Mouse (Mus musculus): ENCODE measurements around the gene Rnps1.
A peak's percentile ranks its signal among the peaks of the same experiment; 100 is the strongest.
"Not testable (repeated sequence)": the region's sequence is repeated elsewhere in the genome, so short reads cannot be mapped to it uniquely, and the experiment has no call there.

Rnps1 gene

DNA sequence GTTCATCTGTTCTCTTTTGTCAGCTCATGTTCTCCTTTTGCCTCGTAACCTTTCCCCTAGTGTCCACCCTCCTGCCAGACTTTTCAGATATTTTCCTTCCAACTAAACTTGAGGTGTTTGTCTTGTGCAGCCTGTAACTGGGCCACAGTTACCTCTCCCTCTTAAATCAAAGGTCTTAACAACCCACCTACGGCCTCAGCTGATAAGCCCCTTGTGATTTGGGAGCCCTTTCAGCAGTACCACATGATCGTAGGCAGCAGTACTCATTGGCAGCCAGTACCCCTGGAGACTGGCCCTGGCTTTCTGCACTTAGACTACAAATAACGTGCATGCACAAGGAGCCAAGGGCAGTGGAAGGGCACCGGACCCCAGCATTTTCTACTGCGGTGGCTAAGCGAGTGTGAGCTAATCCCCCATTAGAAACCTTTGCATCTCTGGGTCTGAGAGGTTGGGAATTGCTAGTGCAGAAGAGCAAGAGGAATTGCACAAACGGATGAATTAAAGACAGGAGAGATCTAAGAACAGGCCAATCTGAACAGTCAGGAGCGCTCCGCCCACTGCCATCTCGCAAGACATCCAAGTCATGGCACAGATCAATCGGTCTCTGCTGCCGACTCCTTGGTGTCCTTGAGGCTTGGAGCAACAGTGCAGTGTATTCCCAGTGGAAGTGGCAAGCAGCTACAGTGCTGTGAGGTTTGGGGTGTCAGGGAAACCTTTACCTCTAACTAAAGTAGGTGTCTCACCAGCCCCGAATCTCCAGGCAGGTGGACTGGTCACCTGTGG lies 15.0 kb downstream of the Rnps1 start:
- DNase-seq (ENCODE audit: low read depth), result no peak

DNA sequence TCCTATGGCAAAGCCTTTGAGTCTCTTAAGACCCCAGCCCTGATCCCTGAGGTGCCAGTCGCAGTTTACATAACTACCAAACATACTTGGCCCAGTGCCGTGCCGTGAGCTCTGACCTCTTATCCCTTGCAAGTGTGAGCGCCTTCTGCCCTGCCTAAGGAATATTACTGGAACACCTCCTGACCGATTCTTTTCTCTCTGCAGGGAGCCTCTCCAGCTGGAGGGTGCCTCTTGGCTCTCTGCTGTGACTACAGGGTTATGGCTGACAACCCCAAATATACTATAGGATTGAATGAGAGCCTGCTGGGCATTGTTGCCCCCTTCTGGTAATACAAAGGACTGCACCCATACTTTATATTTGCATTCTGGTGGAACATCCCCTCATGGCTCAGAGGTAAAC lies 22.7 kb downstream of the Rnps1 start:
- DNase-seq (ENCODE audit: low read depth), result no peak

DNA sequence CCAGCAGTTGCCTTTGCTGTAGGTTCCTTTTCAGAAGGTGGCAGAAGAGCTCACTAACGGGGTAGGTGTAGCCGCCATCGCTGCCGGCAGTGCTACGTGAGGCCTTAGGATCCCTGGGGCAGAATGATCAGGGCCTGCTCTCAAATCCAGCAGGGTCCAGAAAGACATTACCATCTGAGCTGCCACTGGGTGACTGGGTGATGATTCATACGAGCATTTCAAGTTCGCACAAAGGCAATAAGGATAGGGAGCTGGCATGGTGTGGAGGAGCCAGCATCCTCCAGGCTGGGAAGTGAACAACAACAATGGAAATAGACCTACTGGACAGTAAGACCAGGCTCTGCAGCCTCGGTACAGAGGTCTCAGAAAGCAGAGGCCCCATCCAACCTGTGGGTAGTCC lies 26.0 kb downstream of the Rnps1 start:
- no peak for DNase-seq (ENCODE audit: low read depth)

GRCm38 (mm10) chr17:24441148-24441547 lies 26.8 kb downstream of the Rnps1 start:
- no peak for DNase-seq (ENCODE audit: low read depth)

DNA sequence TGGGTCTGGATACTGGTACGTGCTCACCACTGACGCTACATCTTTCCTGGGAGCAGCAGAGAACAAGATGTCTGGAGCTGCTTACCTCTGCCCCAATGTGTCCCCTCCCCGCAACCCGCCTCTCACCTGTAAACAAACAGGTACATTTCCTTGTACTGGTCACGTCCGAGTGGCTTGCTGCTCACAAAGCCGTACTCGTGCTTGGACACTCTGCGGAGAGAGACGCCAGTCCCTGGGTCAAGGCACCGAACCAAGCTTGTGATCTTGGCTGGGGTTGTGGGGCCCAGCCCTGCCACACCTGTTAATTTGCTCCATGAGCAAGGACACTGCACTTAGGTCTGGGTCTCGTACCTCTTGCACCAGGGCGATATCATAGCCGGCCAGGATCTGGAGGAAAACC lies 27.7 kb downstream of the Rnps1 start:
- DNase-seq (ENCODE audit: low read depth), result no peak

- DNase-seq (ENCODE audit: low read depth), result no peak
Measured at GRCm38 (mm10) chr17:24442632-24443155, 28.3 kb downstream of the Rnps1 start, which contains the start of gene Dnase1l2. Gene Dnase1l2, minus strand, starts transcription at chr17:24443105.

GRCm38 (mm10) chr17:24443409-24443808 lies 29.0 kb downstream of the Rnps1 start:
- no peak for DNase-seq (ENCODE audit: low read depth)

DNA sequence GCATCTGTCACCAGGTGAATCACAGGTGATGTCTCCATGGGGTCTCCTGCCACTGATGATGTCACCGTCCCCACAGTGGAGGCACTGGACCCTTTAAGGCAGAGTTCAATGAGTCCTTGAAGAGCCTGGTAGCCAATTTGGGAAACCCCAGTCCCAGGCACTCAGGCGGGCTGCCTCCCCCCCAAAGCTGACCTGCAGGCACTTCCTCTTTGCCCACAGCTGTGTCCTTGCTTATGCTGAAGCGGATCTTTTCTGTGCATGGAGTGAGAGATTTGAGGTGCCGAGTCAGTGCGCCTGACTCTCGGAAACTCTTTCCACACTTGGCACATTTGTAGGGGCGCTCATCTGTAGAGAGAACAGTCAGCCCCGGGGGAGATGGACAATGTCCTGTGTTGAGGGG lies 32.2 kb downstream of the Rnps1 start:
- no peak for DNase-seq (ENCODE audit: low read depth)

GRCm38 (mm10) chr17:24449507-24449906 lies 35.1 kb downstream of the Rnps1 start:
- no peak for DNase-seq (ENCODE audit: low read depth)

GRCm38 (mm10) chr17:24451220-24451619 lies 36.9 kb downstream of the Rnps1 start:
- DNase-seq (ENCODE audit: low read depth), result no peak

- DNase-seq (ENCODE audit: low read depth), result no peak
Measured at GRCm38 (mm10) chr17:24453372-24453771, 39.0 kb downstream of the Rnps1 start.

DNA sequence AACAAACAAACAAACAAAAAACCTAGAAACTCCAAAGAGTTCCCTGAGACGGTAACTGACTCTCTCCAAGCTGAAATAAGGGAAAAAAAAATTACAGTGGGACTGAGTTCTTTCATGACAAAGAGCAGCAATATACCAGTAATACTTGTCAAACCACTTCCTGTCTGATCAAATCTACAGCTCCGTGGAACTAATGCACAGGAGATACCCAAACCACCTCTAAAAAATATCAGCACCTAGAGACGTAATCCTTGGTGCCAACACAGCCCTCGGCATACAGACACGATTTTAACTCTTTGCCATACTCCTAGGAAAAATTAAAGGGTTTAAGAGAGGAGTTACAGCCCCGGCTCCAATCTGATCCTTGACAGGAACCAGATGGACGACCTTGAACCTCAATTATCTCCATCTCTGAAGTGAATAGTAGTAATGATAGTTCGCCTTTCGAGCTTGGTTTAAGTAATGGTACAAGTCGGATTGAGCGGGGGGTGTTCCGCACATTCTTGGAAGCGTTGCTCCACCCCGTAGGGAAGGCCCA lies 39.9 kb downstream of the Rnps1 start:
- no peak for DNase-seq (ENCODE audit: low read depth)

DNA sequence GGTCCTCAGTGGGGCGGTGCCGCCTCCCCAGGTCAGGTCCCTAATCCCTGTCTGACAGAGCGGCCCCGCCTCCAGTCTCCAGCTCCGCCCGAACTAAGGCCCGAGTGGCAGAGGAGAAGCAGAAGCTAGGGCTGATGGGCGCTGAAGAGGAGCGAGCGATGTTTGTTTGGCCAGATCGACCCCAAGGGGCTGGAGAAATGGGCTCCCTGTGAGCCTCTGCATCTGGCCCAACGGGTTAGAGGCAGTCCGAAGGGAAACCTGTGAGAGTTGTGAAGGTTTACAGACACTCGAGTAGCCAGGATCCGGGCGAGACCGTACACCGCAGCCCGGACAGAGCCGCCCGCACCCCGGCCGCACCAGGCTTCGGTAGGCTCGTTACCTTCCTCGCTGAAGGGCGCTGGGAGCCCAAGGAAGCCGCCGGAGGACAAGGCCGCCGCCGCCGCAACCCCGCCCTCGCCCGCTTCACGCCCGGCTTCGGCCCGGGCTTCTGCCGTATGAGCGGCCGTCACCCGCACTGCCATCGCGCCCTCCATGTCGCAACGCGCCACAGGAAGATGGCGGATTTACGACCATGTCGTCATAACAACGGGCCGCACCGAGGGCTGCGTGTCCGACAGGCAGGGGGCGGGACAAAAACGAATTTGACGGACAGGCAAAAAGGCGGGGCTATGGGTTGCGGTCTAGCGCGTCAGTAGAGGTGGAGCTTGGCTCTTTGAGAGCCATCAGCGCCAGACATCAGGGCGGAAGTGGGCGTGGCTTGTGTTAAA lies 40.6 kb downstream of the Rnps1 start:
- peak; percentile 99 for DNase-seq (ENCODE audit: low read depth)

DNA sequence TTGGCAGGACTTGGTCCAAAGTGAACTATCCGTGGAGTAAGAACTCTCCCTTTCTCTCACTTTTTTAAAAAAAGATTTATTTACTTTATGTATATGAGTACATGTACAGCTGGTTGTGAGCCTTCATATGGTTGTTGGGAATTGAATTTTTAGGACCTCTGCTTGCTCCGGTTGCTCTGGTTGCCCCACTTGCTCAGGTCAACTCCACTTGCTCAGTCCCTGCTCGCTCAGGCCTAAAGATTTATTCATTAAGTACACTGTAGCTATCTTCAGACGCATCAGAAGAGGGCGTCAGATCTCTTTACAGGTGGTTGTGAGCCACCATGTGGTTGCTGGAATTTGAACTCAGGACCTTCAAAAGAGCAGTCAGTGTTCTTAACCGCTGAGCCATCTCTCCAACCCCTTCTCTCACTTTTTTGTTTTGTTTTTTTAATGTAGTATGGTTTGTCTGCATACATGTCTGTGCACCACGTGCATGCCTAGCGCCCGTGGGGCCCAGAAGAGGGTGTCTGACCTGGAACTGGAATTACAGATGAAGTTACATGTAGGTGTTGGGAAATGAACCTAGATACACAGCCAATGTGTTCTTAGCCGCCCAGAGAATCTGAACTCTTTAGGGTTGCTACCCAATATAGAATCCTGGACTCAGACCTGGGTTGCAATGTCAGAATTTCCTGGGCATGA lies 41.3 kb downstream of the Rnps1 start:
- DNase-seq (ENCODE audit: low read depth), result not testable (repeated sequence)

DNA sequence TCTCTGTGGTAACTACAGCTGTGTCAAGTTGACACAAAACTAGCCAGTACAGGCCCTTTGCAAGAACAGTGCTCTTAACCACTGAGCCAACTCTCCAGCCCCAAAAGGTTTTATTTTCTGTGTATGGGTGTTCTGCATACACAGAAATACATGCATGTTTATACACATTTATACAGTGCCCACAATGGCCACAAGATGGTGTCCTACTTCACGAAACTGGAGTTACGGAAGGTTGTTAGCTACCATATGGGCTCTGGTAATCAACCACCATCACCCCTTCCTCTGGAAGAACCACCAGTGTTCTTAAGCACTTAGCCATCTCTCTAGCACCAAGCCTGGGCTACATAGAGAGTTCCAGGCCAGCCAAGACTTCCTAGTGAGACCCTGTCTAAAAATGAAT lies 47.2 kb downstream of the Rnps1 start:
- DNase-seq (ENCODE audit: low read depth), result no peak

DNA sequence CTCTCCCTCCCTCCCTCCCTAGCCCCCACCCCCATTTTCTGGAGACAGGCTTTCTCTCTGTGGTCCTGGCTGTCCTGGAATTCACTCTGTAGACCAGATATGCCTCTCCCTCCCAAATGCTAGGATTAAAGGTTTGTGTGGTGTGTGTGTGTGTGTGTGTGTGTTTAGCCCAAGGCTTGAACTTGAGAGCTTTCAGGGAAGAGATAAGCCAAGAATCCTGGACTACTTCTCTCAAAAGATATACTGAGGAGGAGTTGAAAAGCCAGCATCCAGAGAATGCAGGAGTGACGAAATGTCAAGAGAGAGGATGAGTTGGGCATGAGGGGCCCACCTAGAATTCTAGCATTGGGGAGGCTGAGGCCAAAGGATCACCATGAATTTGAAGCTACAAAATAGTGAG lies 48.6 kb downstream of the Rnps1 start:
- no peak for DNase-seq (ENCODE audit: low read depth)

GRCm38 (mm10) chr17:24463374-24464133 lies 49.2 kb downstream of the Rnps1 start:
- DNase-seq (ENCODE audit: low read depth), result no peak

GRCm38 (mm10) chr17:24468636-24469246 lies 54.4 kb downstream of the Rnps1 start:
- no peak for DNase-seq (ENCODE audit: low read depth)

GRCm38 (mm10) chr17:24469336-24469909 lies 55.1 kb downstream of the Rnps1 start:
- no peak for DNase-seq (ENCODE audit: low read depth)

GRCm38 (mm10) chr17:24469910-24470602 lies 55.7 kb downstream of the Rnps1 start, which contains the start of the genes E4f1 and Pgp:
Gene E4f1, minus strand, starts transcription at chr17:24470313.
Gene Pgp, plus strand, starts transcription at chr17:24470392.
- DNase-seq (ENCODE audit: low read depth), result peak; percentile 96

Measured in fibroblast of lung, adult 2 months (primary cell).